Mouse (Mus musculus) T-cell, adult 2 months (primary cell): ENCODE data around the gene Olfr434.
"Not testable (repeated sequence)": the region's sequence is repeated elsewhere in the genome, so short reads cannot be mapped to it uniquely, and the experiment has no call there.

Source experiments
- DNase-seq: peaks from one replicate; pipeline ENCODE4 v3.0.0; 2022; ENCODE audit warnings: low spot score

Olfr434 gene

GRCm38 (mm10) chr6:43212873-43213272 is at the start of gene Olfr434:
Gene Olfr434, plus strand, starts transcription at chr6:43213021.
- DNase-seq = not testable (repeated sequence)

GRCm38 (mm10) chr6:43167246-43167645 is 45.6 kb upstream of the Olfr434 start:
- DNase-seq = no peak

DNA sequence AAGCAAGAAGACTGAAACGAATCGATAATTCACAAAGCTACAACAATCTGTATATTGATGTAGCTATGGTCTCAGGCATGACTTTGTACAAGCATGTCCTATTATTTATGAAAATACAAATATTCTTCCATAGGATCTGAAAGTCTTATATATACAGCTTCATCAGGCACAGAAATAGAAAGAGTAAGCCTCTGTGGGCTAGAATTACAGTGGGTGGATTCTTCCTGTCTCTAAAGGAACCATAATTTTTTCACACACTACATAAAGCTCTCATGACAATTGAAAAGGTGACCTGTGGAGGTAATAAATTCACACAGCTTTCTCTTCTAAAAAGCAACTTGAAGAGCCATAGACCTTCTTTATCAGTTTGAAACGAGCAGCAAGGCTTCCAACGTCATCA is 41.0 kb upstream of the Olfr434 start, which contains the start of gene Olfr13:
Gene Olfr13 (plus strand): TSS at position 301 of the 400 bp plus-strand sequence.
- no peak for DNase-seq

GRCm38 (mm10) chr6:43178129-43178528 is 34.7 kb upstream of the Olfr434 start:
- DNase-seq = no peak

DNA sequence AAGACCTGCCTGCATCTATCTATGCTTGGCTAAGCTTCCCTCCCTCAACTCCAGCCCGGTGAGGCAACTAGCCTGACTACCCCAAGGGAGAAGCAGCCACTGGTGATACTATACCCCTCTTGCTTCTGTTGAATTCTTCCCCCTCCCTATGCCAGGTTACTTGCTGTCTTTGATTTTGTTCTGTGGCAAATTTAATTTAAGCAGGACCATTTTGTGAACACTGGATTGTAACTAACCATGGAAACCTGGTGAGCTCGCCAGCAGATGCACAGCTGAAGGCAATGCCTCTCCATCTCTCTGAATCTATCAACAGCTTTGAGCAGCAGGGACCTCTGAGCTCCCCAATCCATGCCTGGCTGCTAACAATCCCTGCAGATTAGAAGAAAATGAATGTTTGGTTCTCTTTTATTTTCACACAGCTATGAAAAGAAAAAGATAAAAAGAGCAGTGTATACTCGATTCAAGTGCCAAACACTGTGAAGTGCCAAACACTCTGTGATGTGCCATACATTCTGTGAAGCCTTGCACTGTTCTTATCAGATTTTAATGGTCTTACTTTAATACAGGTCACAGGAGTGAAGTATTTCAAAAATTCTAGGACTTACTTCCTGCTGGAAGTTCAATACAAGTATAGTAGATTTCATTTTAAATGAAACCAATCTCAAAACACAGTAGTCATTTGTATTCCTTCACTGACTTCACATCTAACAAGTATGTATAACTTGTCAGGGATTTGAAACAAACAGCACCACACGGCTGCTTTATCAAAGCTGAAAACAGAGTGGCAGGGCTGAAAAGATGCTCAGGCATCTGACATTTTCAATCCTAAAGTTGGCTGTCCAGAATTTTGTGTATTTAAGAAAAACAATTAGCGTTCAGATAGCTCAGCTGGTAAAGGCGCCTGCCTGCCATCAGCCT is 34.0 kb upstream of the Olfr434 start:
- DNase-seq = no peak

- no peak for DNase-seq
Observed at GRCm38 (mm10) chr6:43190986-43191385, 21.8 kb upstream of the Olfr434 start.

DNA sequence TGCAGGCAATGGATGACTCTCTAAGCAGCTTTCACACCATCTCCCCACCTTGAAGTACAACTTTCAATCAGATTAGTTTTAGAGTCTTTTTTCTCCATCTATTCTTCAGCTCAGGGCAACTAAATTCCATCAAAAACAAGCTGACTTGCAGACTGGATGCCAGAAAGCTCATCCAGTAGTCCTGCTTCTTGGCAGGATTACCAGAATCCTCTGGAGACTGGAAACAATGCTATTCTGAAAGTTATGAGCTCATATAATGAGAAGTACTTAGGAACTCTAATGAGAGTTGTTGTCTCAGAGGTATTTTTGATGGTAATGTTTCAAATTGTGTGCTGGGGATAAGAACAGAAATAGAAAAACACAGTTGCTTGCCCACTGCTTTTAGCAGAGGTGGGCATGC is 16.0 kb upstream of the Olfr434 start, which contains the start of gene Olfr435:
Gene Olfr435 (plus strand): TSS at position 366 of the 400 bp plus-strand sequence.
- DNase-seq = no peak

- DNase-seq = no peak
Observed at GRCm38 (mm10) chr6:43198094-43198493, 14.7 kb upstream of the Olfr434 start.

- no peak for DNase-seq
Observed at GRCm38 (mm10) chr6:43202786-43203185, 10.0 kb upstream of the Olfr434 start.

DNA sequence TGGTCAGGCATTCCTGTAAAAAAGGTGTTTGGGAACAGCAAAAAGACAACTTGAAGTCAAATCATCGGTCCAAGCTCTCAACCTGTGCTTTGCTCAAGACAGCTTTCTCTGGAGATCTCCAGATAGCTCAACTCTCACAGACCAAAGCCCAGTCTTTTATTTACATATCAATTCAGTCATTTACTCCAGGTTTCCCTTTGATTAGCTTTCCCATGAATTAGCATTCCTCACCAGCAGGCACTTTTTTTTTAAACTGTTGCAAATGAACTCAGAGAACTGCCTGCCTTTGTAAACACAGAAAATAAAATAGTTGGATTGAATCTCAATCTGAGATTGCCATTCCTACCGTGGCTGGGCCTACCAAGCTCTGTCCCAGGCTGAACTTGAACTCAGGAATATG is 7.5 kb upstream of the Olfr434 start:
- DNase-seq = no peak

- DNase-seq = not testable (repeated sequence)
Observed at GRCm38 (mm10) chr6:43231255-43231654, 18.4 kb downstream of the Olfr434 start, which contains the start of gene Olfr47. Gene Olfr47, plus strand, starts transcription at chr6:43231529.

DNA sequence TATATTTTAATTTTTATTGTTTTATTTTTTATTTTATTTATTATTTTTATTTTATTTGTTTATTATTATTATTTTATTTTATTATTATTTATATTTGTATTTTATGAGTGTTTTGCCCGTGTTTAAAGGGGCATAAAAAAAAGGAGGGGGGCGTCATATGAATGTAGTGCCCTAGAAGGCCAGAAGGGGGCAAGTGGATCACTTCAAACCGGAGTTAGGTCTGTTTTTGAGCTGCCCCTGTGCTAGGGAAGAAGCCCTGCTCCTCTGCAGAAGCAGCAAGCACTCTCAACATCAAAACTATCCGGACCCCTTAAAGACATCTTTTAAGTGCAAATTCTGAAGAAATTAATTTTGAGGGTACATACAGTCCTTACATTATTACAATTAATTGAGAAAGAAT is 29.2 kb downstream of the Olfr434 start:
- DNase-seq = no peak

GRCm38 (mm10) chr6:43247396-43247795 is 34.6 kb downstream of the Olfr434 start:
- no peak for DNase-seq

GRCm38 (mm10) chr6:43252994-43253393 is 40.2 kb downstream of the Olfr434 start:
- DNase-seq = no peak

DNA sequence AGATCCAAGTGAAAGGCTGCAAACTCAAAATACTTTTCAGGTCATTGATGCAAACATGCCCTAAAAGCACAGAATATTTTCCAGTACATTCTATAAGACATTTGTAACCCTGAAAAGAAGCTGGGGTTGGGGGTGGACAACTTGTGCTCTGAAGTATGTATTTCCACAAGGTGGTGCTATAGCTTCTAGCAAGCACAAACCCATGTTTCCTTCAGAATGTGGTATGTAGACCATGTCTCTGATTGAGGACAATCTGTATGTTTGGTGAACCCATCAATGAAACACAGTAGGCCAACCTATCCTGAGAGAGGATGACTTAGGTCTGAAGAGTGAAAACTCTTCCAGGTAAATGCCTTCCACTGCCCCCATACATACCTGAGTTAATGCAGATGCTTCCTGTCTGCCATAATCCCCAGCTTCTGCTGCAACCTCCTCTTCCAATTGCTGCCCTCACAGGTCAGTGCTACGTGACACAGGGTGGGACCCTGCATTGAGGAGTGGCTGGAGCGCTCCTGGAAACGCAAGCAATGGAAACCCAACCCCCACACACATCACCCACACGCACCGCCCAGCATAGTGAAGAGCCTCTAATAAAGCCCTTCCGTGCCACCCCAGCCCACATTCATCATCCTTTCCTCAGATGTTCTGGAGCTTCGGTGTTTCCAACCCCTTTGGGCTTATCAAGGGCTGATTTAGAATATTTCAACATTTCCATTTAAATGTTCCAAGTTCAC is 41.5 kb downstream of the Olfr434 start:
- no peak for DNase-seq

GRCm38 (mm10) chr6:43260756-43261155 is 47.9 kb downstream of the Olfr434 start:
- DNase-seq = no peak

GRCm38 (mm10) chr6:43265363-43266041 is 52.7 kb downstream of the Olfr434 start, which contains the start of gene Arhgef5:
Gene Arhgef5, plus strand, starts transcription at chr6:43265582.
- peak; percentile 26 for DNase-seq

GRCm38 (mm10) chr6:43266356-43266755 is 53.5 kb downstream of the Olfr434 start:
- no peak for DNase-seq
